Mouse (Mus musculus) WW6 (cell line): ENCODE data around the gene Rps21.
A peak's percentile ranks its signal among the peaks of the same experiment; 100 is the strongest.

Experiments used
- DNase-seq: peaks from one replicate; pipeline ENCODE4 v3.0.0-alpha.2; 2013; ENCODE audit warnings: low read depth, low spot score

Gene Rps21

DNA sequence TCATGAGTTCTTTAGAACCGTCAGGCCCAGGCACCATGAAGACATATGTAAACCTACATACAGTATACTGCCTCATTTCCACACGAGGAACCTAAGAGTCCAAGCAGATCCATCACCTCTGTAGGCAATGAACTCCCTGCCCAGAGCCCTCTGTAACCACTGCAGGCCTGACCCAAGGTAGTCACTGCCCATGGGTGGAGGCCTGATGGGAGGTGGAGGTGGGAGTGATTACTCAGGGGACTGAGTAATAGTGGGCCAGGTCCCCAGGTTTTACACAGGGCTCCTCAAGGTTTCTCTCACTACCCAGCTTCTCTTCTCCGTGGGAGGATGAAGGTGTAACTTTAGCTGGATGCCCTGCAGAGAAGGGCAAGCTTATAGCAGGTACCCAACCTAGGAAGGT lies 28.0 kb upstream of the Rps21 start:
- no peak for DNase-seq

DNA sequence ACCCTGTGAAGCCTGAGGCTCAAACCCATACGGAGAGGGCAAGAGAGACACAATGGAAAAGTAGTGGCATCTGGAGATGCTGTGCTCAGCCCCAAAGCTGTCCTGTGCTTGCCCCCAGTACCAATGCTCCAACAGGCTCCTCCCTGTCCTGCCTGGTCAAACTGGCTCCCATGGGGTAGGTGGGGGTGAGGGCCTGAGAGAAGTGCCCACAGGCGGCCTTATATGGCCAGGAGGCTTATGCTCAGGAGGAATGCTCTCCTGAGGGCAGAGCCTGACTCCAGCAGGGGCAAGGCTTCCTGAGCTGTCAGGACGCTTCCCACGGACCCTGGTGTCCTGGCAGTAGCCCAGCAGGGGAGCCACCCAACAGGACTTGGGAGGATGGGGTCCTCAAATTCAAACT lies 26.7 kb upstream of the Rps21 start:
- no peak for DNase-seq

DNA sequence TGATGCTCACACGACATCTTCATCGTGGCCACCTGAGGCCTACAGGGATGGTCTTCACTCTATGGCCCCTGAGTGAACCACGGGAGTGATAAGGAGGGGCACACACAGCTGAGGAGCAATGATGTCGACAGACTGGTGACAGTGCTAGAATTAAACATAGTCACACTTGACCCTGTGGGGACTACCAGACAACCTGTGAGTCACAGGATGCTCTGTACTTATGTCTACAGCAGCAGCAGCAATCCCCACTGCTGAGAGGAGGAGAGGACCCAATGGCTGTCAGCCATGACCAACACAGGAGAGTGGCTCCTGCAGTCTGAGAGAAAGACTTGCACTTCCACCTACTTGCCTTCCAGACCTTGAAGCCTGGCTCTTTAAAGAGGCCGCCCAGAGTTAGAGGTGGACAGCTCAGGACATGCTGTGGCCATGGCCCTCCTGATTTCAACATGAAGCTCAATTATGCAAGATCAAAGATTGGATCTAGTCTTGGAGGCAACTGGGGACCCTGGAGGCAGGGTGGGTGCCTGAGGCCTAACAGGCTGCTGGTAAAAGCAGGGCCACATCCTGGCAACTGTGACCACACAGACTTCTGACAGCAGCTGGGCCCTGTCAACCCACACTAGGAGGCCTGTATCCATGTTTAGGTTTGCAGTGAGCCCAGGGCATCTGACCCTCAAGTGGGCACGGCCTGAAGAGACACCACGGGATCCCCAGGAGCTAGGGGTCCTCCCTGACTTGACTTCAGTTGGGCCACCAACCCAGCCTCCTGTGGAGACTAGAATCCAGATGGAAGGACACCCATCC lies 23.9 kb upstream of the Rps21 start:
- DNase-seq, result no peak

DNA sequence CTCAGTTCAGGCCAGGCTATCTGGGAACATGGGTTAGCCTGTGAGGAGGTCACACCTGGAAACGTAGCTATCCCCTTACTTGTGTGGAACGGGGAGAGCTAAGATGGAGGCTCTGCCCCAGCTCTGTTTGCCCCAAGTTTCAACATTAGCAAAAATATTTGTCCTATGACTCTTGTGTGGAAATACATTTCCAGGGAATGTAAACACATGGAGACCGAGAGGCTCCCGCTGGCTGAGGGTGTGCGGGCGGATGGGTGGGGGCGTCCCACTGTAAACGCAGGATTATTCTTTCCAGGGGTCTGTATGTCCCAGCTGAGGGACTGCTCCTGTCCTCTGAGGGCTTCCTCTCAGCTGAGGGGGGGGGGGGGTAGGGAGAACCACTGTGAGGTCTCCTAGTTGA lies 22.8 kb upstream of the Rps21 start:
- no peak for DNase-seq

DNA sequence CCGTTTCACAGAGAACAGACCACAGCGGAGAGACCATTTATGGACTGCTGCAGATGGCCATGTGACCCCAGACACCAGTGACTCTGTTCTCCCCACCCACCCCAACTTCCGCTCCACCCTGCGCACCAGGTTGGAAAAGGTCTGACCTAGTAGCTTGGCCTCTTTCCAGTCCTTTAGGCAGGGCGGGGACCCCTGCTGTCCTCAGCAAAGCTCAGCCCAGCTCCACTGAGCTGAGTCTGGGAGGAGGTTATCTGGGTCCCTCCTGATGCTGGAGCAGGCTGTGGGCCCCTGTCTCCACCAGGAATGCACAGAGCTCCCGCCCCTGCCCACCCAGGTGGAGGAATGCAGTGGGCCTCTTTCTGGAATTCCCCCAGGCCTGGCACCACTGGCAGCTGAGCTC lies 22.2 kb upstream of the Rps21 start:
- no peak for DNase-seq

DNA sequence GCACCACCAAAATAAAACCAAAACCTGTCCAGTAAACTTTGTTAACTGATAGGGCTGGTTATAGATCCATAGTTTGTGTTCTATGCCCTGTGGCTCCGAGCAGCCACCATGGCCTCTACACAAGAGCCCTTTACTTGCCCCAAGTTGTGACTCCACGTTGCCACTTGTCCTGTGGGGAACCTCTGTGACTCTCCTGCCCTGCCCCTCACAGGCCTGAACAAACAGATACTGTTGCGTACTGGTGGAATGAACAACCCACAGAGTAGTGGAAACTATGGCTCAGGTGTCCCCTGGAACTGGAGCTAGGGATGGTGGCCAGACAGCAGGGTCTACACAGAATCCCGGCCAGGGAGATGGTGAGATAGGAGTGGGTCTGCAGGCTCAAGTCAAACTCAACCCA lies 21.4 kb upstream of the Rps21 start:
- DNase-seq, result no peak

DNA sequence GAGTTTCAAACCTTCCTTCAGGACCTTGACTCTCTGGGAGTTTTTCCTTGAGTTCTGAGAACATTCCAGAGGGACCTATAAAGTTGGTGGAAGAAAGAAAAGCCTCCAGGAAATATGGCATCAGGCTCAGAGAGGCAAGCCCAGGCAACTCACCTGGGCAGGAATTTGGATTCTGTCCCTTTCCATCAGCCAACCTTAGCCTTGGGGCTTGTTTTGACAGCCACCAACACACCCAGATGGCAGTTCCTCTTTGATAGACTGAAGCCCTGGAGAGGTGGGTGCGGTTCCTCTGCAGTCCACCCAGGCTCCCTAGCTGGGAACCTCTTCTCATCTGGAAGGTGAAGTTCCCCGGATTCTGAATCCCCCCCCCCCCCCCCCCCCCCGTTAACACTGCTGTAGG lies 20.7 kb upstream of the Rps21 start:
- no peak for DNase-seq

DNA sequence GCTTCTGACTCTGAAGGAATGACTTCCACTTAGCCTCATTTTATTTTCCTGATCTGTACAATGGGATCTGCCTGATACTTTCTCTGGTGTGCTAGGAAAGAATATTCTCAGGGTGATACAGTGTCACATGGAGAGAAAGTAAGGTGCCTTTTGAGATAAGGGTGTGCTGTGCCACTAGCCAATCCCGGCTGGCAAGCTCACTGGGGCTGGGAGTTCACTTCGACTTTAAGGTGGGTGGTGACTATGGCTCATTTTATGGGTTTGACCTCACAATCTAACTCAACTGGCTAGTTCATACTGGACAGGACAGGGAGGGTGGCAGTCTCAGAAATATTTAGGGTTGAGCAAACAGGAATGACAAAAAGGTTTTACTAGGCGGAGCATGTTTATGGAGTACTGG lies 20.2 kb upstream of the Rps21 start:
- DNase-seq, result no peak

DNA sequence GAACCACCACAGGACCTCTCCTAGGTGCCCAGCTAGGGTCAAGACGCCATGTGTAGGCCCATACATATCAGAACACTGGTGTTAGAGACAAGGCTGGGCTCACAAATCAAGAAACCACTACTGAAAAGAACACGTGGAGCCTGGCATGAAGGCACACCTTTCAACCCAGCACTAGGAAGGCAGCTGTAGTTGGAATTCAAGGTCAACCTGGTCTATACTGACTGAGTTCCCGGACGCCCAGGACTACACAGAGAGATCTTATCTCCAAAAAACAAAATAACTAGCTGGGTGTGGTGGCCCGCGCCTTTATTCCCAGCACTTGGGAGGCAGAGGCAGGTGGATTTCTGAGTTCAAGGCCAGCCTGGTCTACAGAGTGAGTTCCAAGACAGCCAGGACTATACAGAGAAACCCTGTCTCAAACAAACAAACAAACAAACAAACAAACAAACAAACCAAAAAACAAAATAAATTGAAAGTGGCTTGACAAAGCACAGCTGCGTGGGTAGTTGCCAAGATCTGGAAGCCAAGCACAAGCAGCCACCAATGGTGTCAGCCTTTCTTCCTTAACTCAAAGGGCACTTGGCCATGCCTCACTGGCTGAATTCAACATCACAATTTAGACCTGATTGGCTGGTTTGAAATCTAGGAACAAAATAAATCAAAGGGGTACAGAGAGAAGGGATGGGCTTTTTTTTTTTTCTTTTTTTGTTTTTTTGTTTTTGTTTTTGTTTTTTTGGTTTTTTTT lies 19.4 kb upstream of the Rps21 start:
- DNase-seq, result no peak

DNA sequence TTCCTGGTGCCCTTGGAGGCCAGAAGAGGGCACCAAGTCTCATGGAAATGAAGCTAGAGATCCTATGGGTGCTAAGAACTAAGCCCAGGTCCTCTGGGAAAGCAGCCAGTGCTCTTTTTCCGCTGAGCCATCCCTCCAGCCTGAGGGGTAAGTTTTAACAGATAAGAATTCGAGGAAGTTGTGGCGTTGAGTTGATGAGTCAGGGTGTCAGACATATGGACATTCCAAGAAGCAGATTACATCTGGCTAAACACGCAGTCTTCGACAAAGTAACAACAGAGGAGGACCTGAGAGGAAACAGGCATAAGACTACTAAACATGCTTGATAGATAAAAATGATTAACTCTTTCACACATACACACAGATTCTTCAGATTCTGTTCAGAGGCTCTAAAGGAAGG lies 18.6 kb upstream of the Rps21 start:
- DNase-seq, result no peak

DNA sequence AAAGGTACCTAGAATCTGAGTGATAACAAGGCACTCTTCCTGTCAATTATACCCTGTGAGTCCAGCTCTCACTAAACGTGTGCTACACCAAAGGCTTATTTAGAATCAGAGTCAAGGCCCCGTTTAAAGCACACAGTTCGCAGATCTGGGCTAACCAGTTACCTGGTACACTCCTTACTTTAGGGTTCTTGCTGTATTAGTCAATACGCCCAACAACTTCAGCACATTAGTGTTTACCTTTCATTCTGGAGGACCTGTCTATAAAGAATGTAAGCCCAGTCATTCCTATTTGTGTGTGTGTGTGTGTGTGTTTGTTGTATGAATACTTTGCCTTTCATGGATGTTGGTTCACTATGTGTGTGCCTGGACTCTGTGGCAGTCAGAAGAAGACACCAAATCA lies 14.1 kb upstream of the Rps21 start:
- DNase-seq, result no peak

DNA sequence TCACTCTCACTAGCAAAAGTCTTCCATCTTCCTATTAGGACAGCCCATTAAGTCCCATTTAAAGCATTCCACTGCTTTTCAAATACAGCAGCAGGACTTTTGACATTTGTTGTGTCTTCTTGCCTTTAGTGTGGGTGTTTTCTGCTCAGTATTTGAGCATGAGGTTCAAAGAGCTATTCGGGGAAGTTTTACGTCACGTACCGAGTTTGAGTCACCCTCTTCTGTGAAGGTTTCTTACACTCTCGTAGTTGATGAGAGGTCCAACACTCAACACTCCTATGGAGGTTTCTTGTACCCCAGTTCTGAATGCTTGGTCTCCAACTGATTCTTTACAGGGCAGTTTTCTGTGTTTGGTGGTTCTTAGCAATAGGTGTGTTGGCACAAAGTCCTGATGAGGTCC lies 9.3 kb upstream of the Rps21 start:
- DNase-seq, result no peak

DNA sequence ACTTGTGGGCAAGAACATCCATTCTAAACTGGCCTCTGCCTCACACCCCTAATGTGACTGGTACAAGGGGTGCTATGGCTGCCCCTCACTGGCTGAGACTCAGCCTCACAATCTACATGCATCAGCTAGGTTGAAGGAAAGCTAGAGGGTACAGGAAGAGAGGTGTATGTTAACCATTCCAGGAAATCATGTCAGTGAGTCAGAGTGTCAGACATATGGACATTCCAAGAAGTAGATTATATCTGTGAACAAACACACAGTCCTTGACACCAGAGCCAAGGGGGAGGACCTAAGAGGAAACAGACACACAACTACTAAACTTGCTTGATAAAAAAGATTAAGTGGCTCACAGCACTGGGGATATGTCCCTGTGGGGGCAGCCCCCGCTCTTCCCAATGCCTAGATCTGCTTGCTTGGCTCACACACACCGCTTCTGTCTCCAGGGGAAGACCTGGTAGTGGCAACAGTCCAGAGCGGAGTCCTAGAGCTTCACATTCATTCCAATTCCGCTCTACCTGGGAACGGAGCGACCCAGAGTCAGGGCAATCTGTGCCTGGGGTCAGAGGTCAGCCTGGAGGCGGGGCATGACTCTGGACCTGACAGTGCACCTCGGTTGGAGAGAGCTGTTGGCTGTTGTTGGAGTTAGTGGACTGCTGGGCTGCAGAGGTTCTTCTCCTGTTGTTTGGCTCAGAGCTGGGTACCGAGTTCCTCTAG lies 8.1 kb upstream of the Rps21 start:
- DNase-seq, result no peak

DNA sequence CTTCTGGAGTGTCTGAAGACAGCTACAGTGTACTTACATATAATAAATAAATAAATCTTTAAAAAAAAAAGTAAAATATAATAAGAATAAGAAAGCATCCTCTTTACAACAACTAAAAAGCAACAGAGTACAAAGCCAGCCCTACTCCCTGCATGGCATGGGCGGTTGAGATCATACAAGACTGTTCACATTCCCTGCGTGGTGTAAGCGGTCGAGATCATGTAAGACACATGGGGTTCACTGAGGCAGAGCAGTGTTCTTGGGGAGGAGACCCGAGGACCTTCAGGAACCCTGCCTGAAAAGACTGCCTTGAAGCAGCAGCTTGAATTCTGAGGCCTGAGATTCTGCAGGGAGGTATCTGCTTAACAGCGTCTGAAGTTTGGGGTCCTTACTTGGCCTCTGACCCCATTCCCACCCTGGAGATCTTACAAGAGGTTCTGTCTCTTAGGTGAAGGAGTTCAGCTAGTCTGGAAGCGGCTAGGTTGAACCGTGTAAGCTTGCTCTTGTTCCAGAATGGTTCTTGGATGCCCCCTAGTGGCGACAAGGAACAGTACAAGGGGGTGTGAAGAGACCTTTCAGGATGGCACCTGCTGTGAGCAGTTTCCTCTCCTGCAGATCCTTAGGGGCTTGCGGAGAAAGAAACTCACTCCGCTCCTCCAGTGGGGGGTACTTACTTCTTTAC lies 6.1 kb upstream of the Rps21 start:
- DNase-seq, result peak; percentile 81

DNA sequence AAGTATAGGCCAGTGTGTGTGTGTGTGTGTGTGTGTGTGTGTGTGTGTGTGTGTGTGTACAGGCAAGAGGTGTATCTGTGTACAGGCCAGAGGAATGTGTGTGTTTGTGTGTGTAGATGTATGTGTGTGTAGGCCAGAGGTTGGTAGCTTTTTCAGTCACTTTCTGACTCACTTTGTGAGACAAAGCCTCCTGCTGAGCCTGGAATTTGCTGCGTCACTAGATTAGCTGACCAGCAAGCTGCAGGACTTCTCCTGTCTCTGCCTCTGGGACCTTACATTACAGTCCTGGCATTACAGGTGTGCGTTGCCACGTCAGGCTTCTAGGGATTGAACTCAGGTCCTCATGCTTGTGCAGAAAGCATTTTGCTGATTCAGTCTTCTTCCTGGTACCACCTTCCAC lies 5.3 kb upstream of the Rps21 start:
- DNase-seq, result no peak

DNA sequence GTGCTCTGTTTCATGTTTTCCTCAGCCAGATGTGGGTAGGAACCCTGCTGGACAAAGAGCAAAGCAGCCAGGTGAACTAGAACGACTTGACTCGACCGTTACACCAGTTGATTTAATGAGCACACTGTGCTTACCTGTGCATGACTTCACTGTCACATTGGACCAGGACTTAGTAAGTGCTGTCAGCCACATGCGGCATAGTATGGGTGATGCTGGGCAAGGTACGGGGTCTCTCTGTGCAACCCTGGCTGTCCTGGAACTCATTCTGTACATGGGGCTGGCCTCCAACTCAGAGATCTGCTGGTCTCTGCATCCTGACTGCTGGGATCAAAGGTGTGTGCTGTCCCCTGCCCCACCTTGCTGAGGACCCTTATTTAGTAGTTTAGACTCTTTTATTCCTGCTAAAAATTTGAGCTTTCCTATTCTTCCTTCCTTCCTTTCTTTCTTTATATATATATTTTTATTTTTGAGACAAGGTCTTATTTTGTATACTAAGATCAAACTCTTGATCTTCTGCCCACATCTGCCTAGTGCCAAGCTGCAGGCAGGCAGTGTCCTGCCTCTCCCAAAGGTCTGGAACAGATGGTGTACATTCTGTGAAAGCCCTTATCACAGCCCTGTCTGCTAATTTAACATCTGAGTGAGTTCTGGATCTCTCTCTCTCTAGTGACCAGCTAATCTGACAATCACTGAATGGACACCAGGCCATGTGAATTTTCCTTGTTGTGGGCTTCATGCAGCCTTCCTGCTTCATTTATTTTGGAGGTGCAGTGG lies 2.6 kb upstream of the Rps21 start:
- no peak for DNase-seq

DNA sequence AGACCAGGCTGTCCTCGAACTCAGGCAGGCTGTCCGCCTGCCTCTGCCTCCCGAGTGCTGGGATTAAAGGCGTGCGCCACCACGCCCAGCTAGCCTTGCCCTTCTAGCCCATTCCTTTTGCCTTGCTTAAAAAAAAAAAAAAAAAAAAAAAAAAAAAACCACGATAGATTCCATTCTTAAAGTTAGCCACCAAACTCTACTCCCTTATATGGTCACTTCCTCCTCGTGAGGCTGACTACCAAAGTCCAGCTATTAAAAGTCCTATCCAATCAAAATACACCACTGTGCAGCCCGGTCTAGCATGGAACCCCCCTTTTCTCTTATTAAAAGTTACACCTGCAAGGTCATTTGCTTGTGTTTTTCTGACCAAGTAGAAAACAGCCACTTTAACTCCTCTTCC lies 1.5 kb upstream of the Rps21 start:
- no peak for DNase-seq

DNA sequence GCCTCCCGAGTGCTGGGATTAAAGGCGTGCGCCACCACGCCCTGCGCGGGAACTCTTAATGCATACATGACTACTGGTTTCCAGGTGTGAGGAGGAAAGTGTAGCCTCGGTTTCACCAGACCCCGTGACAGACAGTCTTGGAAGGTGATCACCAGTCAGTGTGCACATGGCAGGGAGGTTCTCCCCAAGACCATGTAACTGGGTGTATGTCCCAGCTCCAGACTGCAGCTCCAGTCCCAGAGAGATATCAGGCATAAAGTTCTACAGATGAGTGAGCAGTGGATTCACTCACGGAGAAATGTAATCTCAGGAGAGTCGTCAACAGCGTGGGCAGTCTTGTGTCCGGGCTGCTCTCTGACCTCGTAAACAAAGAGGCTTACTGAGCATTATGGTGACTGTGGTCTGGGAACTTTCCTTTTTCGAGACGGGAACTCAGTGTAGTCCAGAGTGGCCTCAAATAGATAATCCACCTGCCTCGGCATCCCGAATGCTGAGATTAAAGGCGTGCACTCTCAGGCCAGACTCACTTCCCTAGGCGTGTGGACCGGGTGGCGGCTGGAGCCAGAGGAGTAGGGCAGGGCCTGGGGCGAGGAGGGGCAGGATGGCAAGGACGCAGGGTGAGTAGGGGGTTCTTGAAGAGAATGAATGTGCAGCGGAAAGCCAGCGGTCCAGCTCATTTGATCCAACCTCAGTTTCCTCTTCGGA lies 729 bp upstream of the Rps21 start:
- no peak for DNase-seq

DNA sequence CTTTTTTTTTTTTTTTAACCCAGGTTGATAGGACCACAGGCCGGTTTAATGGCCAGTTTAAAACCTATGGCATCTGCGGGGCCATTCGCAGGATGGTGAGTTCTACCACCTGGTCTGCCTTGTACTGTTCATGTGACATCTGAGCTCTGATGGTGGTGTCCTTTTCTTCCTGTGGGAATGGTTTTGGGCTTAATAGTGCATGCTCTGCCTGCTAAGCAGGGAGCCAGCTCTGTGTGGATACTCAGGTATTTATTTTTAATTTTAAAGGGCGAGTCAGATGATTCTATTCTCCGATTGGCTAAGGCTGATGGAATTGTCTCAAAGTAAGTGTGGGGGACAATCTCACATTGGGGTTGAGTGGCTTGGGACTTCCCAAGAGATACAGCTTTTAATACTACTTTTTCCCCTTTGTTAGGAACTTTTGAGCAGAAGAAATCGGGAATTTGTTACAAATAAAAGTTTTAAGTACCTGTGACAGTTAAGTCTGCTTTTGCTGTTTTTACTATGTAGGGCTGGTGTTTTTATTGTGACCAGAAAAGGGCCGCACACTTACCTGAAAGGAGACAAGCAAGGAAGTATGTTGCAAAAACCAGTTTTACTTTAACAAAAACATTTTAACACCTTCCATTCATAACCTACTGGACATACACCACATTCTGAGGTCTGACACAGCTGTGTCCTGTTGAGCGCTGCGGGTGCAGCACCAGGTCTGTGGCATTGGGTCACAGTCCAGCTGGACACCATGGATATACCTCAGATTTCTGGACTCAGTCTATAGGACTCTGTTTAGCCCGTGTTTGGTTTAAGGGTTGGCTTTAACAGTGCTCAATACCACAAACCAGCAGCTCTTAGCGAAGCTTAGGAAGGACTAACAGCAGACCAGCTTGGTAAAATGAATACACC lies 1.0 kb downstream of the Rps21 start:
- no peak for DNase-seq
